Mouse (Mus musculus) large intestine, adult 2 months (tissue): ENCODE data around the gene Gpr27. TPM values are rescaled to one million over a fixed set of nuclear protein-coding genes. Genes with fewer than 3 reads are reported as not detected.

Source experiments
- DNase-seq: peaks from one replicate; pipeline ENCODE4 v3.0.0-alpha.2; 2012; ENCODE audit warnings: low read depth, low spot score
- WGBS: fragments of 180-500 bp; shearing (Covaris S2); methylation state at CpG from one replicate; pipeline ENCODE4 v1.1.7; 2018; 5-methylcytosine and 5-hydroxymethylcytosine counted together
- polyA plus RNA-seq: library from polyadenylated mRNA; depleted of rRNA; stranded (reverse); fragments of >200 nt; gene quantifications from 2 replicates; pipeline ENCODE4 v1.2.3, GENCODE M21; 2012

The Gpr27 gene
- polyA plus RNA-seq, 1 experiment, result 1.0 TPM

- 79% methylated on average over 7 of the region's 7 CpGs for WGBS
- DNase-seq, result no peak
Measured at GRCm38 (mm10) chr6:99670481-99671119, 21.9 kb upstream of the Gpr27 start.

GRCm38 (mm10) chr6:99671768-99672167 is 20.7 kb upstream of the Gpr27 start:
- DNase-seq, result no peak
- 66% methylated on average over 3 of the region's 3 CpGs for WGBS

DNA sequence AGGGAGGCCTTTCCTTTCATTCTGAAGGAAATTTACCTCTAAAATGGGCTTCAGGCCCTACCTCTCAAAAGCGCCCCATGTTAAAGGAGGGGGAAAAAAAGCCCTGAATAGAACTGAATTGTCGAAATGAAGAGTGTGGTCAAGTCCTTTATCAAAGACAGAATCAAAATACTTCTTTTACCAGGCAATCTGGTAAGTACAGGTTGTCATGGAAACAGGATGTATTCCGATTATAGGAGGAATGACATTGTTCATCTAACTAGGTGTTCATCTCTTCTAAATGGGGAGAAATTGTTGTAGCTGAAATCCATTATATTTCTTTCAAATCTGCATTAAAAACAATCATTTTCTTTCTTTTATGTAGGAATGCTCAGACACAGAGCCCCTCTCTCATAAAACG is 18.0 kb upstream of the Gpr27 start:
- DNase-seq, result no peak
- WGBS, result 91% methylated on average over 4 of the region's 4 CpGs

GRCm38 (mm10) chr6:99677325-99677724 is 15.2 kb upstream of the Gpr27 start:
- peak; percentile 83 for DNase-seq
- WGBS, result 28% methylated on average over 8 of the region's 8 CpGs

DNA sequence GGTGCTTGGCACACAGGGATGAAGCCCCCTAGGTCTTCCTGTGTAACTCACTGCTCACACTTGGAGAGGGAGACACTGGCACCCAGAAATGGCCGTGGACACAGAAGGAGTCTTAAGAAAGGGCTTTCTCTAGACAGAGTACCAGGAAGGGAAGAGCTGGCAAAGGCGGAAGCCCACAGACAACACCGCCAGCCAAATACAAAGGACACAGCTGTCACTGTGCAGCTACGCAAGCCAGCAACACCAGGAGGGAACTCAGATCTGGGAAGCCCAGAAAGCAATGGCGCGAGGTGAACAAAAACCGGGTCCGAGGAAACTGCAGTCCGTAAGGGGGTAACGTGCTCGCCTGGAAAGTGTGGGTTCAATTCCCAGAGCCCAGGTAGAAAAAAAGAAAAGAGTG is 14.4 kb upstream of the Gpr27 start:
- 54% methylated on average over 11 of the region's 11 CpGs for WGBS
- DNase-seq, result no peak

GRCm38 (mm10) chr6:99683974-99684373 is 8.5 kb upstream of the Gpr27 start:
- 97% methylated on average over 5 of the region's 5 CpGs for WGBS
- DNase-seq, result no peak

DNA sequence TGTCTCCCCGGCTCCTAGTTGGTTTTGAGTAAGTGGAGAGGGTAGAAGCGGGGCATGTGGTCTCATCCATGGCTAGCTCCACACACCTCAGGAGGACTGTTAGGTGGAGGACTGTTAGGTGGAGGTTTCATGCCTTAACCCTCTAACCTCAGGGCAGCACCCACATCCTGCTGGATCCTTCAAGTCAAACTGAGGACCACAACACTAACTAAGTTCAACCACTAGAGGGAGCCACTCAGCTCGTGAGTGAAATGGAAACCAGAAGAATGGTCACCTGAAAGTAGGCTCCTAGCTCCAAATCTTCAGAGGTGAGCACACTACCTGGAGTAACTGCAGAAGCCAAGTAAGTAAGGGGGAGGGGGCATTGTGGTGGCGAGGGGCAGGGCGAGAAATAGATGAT is 7.6 kb upstream of the Gpr27 start:
- 65% methylated on average over 5 of the region's 5 CpGs for WGBS
- DNase-seq, result no peak

GRCm38 (mm10) chr6:99688513-99688912 is 4.0 kb upstream of the Gpr27 start:
- WGBS, result 75% methylated on average over 6 of the region's 6 CpGs
- no peak for DNase-seq

- no peak for DNase-seq
- 14% methylated on average over 25 of the region's 25 CpGs for WGBS
Measured at GRCm38 (mm10) chr6:99691666-99692205, 743 bp upstream of the Gpr27 start.

- no peak for DNase-seq
Measured at GRCm38 (mm10) chr6:99692916-99693841, 700 bp downstream of the Gpr27 start.

DNA sequence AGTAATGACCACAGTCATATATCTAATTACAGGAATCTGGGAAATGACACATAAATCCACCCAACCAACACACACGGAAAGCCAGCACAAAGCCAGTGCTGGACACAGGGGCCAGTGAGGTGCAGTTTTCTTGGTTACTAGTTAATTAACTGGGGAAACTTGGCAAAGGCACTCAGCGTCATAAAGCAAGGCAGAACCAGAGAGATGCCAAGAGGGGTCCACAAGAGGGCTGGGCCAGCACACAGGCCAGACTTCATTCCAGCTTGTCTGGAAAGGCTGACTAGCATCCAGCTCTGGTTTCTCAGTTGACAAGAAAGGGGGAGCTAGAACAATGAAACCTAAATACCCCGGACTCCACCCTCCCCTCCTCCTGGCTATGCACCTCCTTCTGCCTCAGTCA is 8.0 kb downstream of the Gpr27 start:
- WGBS, result 39% methylated on average over 3 of the region's 3 CpGs
- DNase-seq, result no peak

More at GRCm38 (mm10) chr6:99692916-99693841, 700 bp downstream of the Gpr27 start:
- WGBS, result 4% methylated on average over 94 of the region's 110 CpGs

DNA sequence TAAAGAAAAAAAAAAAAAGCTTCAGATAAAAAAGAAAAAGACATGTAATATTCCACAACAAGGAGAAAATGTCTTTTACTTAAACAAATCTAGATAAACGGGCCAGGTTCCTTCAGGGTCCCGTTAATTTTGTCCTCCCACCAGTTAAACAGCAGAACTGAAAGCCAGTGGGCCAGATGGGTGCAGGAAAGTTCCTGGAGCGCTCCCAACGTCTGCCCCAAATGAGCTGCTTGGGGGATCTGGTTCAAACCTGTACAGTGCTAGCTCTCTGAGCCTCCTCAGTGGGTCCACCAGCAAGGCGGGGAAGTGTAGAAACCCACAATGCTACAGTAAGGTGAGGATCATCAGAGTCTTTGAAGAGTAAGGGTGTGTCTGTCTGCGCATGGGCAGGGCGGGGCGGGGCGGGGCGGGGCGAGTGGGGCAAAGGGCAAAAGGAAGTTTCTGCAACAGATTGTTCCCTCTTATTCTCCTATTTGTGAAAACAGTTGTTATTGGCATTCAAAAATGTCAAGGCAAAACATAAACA is 19.2 kb downstream of the Gpr27 start:
- DNase-seq, result no peak
- WGBS, result 31% methylated on average over 11 of the region's 11 CpGs

GRCm38 (mm10) chr6:99713256-99713655 is 20.8 kb downstream of the Gpr27 start:
- WGBS, result 85% methylated on average over 5 of the region's 5 CpGs
- DNase-seq, result no peak

- 69% methylated on average over 6 of the region's 6 CpGs for WGBS
- DNase-seq, result no peak
Measured at GRCm38 (mm10) chr6:99715191-99715590, 22.7 kb downstream of the Gpr27 start.

GRCm38 (mm10) chr6:99715913-99716312 is 23.4 kb downstream of the Gpr27 start:
- 55% methylated on average over 6 of the region's 6 CpGs for WGBS
- no peak for DNase-seq

- no peak for DNase-seq
- WGBS, result 63% methylated on average over 9 of the region's 9 CpGs
Measured at GRCm38 (mm10) chr6:99721032-99721431, 28.6 kb downstream of the Gpr27 start.

DNA sequence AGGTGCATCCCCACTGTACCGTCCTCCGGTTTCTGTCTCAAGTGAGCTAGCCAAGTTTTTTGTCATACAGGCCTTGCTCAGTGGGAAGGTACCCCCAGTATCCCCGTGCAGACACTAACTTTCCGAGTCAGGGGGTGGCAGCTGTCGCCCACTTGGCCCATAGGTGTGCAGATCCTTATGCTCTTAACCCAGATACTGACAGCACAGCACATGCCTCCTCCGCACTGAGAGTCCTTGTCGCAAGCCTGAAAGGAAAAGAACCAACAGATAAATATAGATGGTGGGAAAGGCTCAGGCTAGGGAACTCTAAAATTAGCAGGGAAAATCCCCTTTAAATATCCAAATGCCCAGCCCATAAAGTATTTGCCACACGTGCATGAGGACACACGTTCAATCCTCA is 29.9 kb downstream of the Gpr27 start:
- WGBS, result 87% methylated on average over 9 of the region's 9 CpGs
- no peak for DNase-seq

- WGBS, result 2% methylated on average over 61 of the region's 61 CpGs
- no peak for DNase-seq
Measured at GRCm38 (mm10) chr6:99725971-99726561, 33.6 kb downstream of the Gpr27 start, which contains the start of gene Prok2. Prok2 (minus strand) TSS chr6:99726392.

- 7% methylated on average over 22 of the region's 22 CpGs for WGBS
Measured at GRCm38 (mm10) chr6:99726576-99727303, 34.3 kb downstream of the Gpr27 start.

More at GRCm38 (mm10) chr6:99726576-99727303, 34.3 kb downstream of the Gpr27 start:
- no peak for DNase-seq
